Mouse (Mus musculus): ENCODE data around the gene Ccnt2. TPM values are rescaled to one million over a fixed set of nuclear protein-coding genes. Genes with fewer than 3 reads are reported as not detected.

Ccnt2 gene
- total and polyA plus RNA-seq, 3 experiments = 18.1 to 30.8 (median 27.4) TPM

Other genes starting within 250 kb of the Ccnt2 start
- gene Tmem163, start 94.6 kb upstream of the Ccnt2 start, total RNA-seq (2012; rRNA removed) = 4.2 and 4.5 TPM in 2 replicates
- 5.3 and 8.1 TPM in 2 replicates for gene Tmem163, start 94.6 kb upstream of the Ccnt2 start, total RNA-seq (2014; rRNA removed)
- gene Tmem163, start 94.6 kb upstream of the Ccnt2 start, polyA plus RNA-seq (2012; ENCODE audit: insufficient read length, low read depth) = 10.0 and 11.2 TPM in 2 replicates
- gene Acmsd, start 44.8 kb upstream of the Ccnt2 start, total RNA-seq (2012; rRNA removed) = not detected in 2 replicates
- gene Acmsd, start 44.8 kb upstream of the Ccnt2 start, total RNA-seq (2014; rRNA removed) = not detected in 2 replicates
- gene Acmsd, start 44.8 kb upstream of the Ccnt2 start, polyA plus RNA-seq (2012; ENCODE audit: insufficient read length, low read depth) = not detected in 2 replicates
- gene Map3k19, start 80.9 kb downstream of the Ccnt2 start, total RNA-seq (2012; rRNA removed) = 0.04 TPM in 2 replicates
- gene Map3k19, start 80.9 kb downstream of the Ccnt2 start, total RNA-seq (2014; rRNA removed) = 0.05 TPM in 1 of 2 replicates, not detected in the other
- gene Map3k19, start 80.9 kb downstream of the Ccnt2 start, polyA plus RNA-seq (2012; ENCODE audit: insufficient read length, low read depth) = not detected in 2 replicates
- gene Rab3gap1, start 94.6 kb downstream of the Ccnt2 start, total RNA-seq (2012; rRNA removed) = 35.1 and 37.5 TPM in 2 replicates
- 21.8 and 22.6 TPM in 2 replicates for gene Rab3gap1, start 94.6 kb downstream of the Ccnt2 start, total RNA-seq (2014; rRNA removed)
- gene Rab3gap1, start 94.6 kb downstream of the Ccnt2 start, polyA plus RNA-seq (2012; ENCODE audit: insufficient read length, low read depth) = 21.7 and 21.9 TPM in 2 replicates

All from CH12.LX (cell line).